Mouse (Mus musculus): ENCODE results near the gene Clasp1. TPM values are rescaled to one million over a fixed set of nuclear protein-coding genes. Genes with fewer than 3 reads are reported as not detected.

Gene Clasp1
- total and polyA plus RNA-seq, 3 experiments = 13.9 to 21.3 TPM; not detected in 1

DNA sequence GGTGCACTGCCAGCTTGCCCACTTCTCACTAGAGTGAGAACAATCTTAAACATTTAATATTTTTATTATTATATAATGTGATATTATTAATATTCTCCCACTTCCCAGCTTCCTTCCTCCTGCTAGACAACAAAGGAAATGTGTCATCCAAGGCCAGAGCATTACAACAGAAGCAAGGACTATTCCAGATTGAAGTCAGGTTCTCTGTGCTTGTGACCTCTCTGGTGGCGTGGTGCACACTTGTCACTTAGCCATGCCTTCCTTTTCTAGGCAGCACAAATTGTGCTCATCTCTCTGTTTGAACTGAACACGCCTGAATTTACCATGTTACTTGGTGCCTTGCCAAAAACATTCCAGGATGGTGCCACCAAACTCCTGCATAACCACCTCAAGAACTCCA lies 170.9 kb downstream of the Clasp1 start:
- no peaks in the 10 kb centered on the region for H3K9me3 ChIP-seq (replicated peaks; ENCODE audit: insufficient read depth, low read length)
- no peak overlapping the region for H3K9ac ChIP-seq (ENCODE audit: control insufficient read depth, low read depth, low read length, poor library complexity, severe bottlenecking)
- no peaks in the 10 kb centered on the region; the same call in 1 of the 2 replicates for H3K79me2 ChIP-seq (ENCODE audit: control insufficient read depth, insufficient read depth, low read length, poor library complexity)
- peaks cover 2 to 4% of the 10 kb centered on the region in 2 experiments; a peak in 2 of 4 replicates for H3K4me1 ChIP-seq (ENCODE audit: control insufficient read depth in 1 of 2, insufficient read depth in 2 of 2, low read length in 2 of 2)
- no peak overlapping the region for H3K27ac ChIP-seq (ENCODE audit: control insufficient read depth, low read depth, low read length)
- no peaks in the 10 kb centered on the region for H3K27me3 ChIP-seq (ENCODE audit: control insufficient read depth in 1 of 2, insufficient read depth in 2 of 2, low read length in 2 of 2)
- TF ChIP-seq HCFC1 (IDR thresholded peaks at IDR 0.05; ENCODE audit: low read depth, low read length) (no peak), MAZ (IDR thresholded peaks at IDR 0.05; ENCODE audit: low read depth, low read length) (no peak), RCOR1 (IDR thresholded peaks at IDR 0.05; ENCODE audit: low read depth, low read length) (no peak), USF2 (IDR thresholded peaks at IDR 0.05; ENCODE audit: borderline replicate concordance in 1 of 2, insufficient read depth in 1 of 2, low read depth in 1 of 2, low read length in 2 of 2) (no peak), POLR2AphosphoS2 (IDR thresholded peaks at IDR 0.05; ENCODE audit: low read length) (no peak), RAD21 (IDR thresholded peaks at IDR 0.05; ENCODE audit: low read depth, low read length) (no peak), BHLHE40 (IDR thresholded peaks at IDR 0.05; ENCODE audit: borderline replicate concordance, low read depth, low read length) (no peak)
- DNase-seq (ENCODE audit: low read depth, low spot score) = no peak
- H3K36me3 ChIP-seq (ENCODE audit: control insufficient read depth in 1 of 2, insufficient read depth in 2 of 2, low read length in 2 of 2) = peaks cover 6 to 7% of the 10 kb centered on the region in 2 experiments
- H3K4me3 ChIP-seq (ENCODE audit: control insufficient read depth in 1 of 2, insufficient read depth in 1 of 2, low read depth in 2 of 2, low read length in 2 of 2) = no peak overlapping the region

DNA sequence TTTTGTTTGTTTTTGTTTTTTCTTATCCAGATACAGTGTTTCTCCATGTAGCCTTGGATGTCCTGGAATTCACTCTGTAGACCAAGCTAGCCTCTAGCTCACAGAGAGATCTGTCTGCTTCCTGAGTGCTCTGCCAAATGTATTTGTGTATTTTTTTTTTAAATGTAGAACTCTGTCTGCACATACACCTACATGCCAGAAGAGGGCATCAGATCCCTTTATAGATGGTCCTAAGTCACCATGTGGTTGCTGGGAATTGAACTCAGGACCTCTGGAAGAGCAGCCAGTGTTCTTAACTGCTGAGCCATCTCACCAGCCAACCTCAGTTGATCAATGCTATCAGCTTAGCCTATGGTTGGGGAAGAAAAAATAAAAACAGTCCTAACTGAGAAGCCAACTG lies 175.7 kb downstream of the Clasp1 start:
- Histone ChIP-seq H3K4me1 (ENCODE audit: control insufficient read depth in 1 of 2, insufficient read depth in 2 of 2, low read length in 2 of 2) (no peaks in the 10 kb centered on the region), H3K79me2 (ENCODE audit: control insufficient read depth, insufficient read depth, low read length, poor library complexity) (no peaks in the 10 kb centered on the region; the same call in 1 of the 2 replicates), H3K27me3 (ENCODE audit: control insufficient read depth in 1 of 2, insufficient read depth in 2 of 2, low read length in 2 of 2) (no peaks in the 10 kb centered on the region), H3K4me3 (ENCODE audit: control insufficient read depth in 1 of 2, insufficient read depth in 1 of 2, low read depth in 2 of 2, low read length in 2 of 2) (no peak overlapping the region), H3K9ac (ENCODE audit: control insufficient read depth, low read depth, low read length, poor library complexity, severe bottlenecking) (no peak overlapping the region), H3K27ac (ENCODE audit: control insufficient read depth, low read depth, low read length) (no peak overlapping the region), H3K36me3 (ENCODE audit: control insufficient read depth in 1 of 2, insufficient read depth in 2 of 2, low read length in 2 of 2) (peaks cover 1 to 9% of the 10 kb centered on the region in 2 experiments; a peak in 3 of 4 replicates), H3K9me3 (replicated peaks; ENCODE audit: insufficient read depth, low read length) (no peaks in the 10 kb centered on the region)
- TF ChIP-seq MAX (IDR thresholded peaks at IDR 0.05; ENCODE audit: low read length) (no peak), ZNF384 (IDR thresholded peaks at IDR 0.05; ENCODE audit: low read depth, low read length) (peak; percentile 81), CTCF (IDR thresholded peaks at IDR 0.05 in 2 of 3, conservative IDR thresholded peaks at IDR 0.05 in 1 of 3; ENCODE audit: control insufficient read depth in 1 of 3, insufficient read depth in 1 of 3, low read depth in 2 of 3, low read length in 3 of 3, poor library complexity in 1 of 3, severe bottlenecking in 1 of 3) (peak in 2 of 3 experiments; percentile 41 to 46; a peak in 4 of 6 replicates), SMC3 (IDR thresholded peaks at IDR 0.05; ENCODE audit: low read depth, low read length) (peak; percentile 40), RAD21 (IDR thresholded peaks at IDR 0.05; ENCODE audit: low read depth, low read length) (peak; percentile 30), MYC (IDR thresholded peaks at IDR 0.05; ENCODE audit: low read depth, low read length) (0 out of 2 replicates have a peak, but pooled peaks have one; percentile 31), GATA1 (IDR thresholded peaks at IDR 0.05; ENCODE audit: low read depth, low read length) (no peak), POLR2A (IDR thresholded peaks at IDR 0.05; ENCODE audit: control insufficient read depth in 1 of 2, insufficient read depth in 1 of 2, low read depth in 1 of 2, low read length in 2 of 2, poor library complexity in 1 of 2) (no peak), JUND (IDR thresholded peaks at IDR 0.05; ENCODE audit: low read depth, low read length) (no peak), ZMIZ1 (IDR thresholded peaks at IDR 0.05; ENCODE audit: low read depth, low read length) (no peak)
- peak; percentile 40 for DNase-seq (ENCODE audit: low read depth, low spot score)

Data from MEL (cell line).